Mouse (Mus musculus) ovary, adult 18-20 months (tissue): Measurements from ENCODE around the gene Rxra.
A peak's percentile ranks its signal among the peaks of the same experiment; 100 is the strongest.

Experiments
- DNase-seq: peaks from one replicate; pipeline ENCODE4 v3.0.0; 2022; ENCODE audit warnings: low spot score, mixed read lengths

Gene Rxra

DNA sequence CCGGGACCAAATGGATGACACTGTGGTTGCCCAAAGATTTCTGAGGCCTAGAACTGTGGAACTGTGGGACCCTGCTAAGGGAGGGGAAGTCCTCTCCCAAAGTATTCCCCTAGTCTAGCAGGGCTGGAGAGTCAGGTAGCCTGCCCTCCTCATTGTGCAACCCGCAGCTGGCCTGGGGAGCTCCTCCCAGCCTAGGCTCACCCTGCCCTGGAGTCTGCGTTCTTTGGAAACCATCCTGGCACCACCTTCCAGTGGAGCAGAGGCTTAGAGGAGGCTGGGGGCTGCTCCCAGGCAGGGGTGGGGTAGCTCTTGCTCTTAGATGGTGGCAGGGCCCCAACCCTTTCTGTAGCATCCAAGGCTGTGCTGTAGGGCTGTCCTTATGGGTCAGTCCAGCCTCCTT, 26.0 kb downstream of the Rxra start:
- DNase-seq: no peak

- no peak for DNase-seq
Measured at GRCm38 (mm10) chr2:27702904-27703666, 26.8 kb downstream of the Rxra start.

GRCm38 (mm10) chr2:27703852-27704640, 27.8 kb downstream of the Rxra start:
- DNase-seq: no peak

- DNase-seq: no peak
Measured at GRCm38 (mm10) chr2:27704641-27705040, 28.4 kb downstream of the Rxra start.

DNA sequence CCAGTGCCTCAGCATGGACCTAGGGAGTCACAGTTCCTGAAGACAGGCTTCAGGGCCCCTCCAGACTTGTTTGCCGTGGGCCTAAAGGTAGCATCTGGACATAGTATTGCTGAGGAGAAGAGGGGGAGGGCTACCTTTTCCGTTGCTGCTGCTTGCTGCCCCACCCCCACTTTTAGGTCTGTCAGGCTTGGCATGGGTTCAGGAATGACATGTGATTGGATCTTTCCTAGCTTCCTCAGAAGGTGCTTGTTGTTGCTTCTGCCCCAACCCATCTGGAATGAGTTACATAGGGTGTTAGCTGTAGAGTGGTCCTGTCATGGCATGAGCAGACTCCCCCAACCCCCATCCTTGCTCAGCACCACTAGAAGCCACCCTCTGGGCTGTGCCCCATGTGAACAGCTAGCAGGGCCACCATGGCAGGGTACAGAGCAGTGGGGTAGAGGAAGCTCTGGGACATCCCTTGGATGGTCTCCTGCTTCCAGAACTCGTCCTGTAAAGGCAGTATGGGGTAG, 34.7 kb downstream of the Rxra start:
- DNase-seq: no peak

GRCm38 (mm10) chr2:27712626-27713025, 36.4 kb downstream of the Rxra start:
- DNase-seq: no peak

- DNase-seq: no peak
Measured at GRCm38 (mm10) chr2:27713378-27713777, 37.1 kb downstream of the Rxra start.

DNA sequence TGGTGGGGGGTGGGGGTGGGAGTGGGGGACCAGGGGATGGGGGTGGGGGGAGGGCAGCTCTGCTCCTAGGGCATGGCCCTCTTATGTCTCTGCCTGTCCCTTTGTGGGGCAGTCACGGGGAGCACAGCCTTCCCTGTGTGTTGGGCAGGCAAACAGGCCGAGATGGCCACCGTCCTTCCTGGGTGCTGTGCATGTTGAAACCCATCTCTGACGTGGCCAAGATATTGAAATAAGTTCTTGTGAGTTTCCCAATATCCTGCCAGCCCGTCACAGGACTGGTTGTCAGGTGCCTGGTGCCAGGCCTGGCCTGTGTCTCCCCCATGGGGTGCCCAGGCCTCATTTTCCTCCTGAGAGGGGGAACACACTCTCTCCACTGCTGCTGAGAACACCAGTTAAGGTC, 37.9 kb downstream of the Rxra start:
- no peak for DNase-seq

DNA sequence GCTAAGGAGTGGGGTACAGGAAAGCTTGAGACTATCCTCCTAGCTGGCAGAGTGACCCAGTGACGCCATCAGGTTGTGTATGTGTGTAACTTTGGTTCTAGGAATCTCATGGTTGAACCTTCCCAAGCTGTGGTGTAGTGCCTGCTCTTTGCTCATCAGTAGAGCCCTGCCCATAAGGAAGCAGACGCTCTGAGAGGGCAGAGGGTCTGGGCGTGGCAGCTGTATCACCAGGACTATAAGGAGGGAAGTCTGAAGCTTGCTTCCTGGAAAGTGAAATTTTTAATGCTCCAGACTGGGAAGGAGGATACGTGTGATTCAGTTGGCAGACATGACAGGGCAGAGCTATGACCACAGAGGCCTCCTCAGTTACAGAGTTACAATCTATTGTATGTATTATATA, 39.0 kb downstream of the Rxra start:
- DNase-seq: no peak

DNA sequence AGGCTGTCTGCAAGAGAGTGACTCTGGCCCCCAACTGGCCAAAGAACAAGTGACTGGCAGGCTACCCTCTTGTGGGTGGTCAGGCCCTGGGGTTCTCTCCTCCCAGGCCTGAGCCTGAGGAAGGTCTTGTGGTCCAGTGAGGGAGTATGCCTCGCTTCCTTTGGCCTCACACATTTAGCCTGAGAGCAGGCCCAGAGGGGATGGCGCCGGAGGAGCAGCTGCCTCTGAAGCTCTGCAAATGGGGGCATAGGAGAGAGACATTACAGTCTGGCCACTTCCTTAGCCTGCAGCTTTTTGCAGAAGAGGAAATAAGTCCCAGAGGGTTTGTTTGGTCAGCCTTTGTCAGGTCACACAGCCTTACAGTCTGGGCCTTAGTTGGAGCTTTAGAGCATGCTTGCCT, 40.1 kb downstream of the Rxra start:
- no peak for DNase-seq

DNA sequence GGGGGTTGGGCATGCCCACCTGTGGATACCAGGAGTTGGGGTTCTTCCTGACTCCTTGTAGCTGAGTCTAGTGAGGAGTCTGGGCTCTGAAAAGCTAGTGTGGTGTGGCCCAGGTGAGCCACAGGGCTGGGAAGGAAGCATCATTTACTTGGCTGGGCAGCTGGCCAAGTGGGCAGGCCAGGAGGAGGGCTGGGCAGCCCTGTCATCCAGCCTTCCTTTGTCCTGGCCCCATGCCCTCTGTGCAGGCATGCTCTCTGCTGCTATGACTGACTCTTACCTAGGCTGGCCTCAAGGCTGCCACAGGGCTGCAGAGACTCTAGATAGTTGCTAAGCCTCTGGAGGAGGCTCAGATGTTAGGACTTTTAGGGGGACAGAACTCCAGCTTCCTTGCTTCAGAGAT, 42.0 kb downstream of the Rxra start:
- DNase-seq: peak; percentile 44

GRCm38 (mm10) chr2:27719601-27720000, 43.4 kb downstream of the Rxra start:
- no peak for DNase-seq

DNA sequence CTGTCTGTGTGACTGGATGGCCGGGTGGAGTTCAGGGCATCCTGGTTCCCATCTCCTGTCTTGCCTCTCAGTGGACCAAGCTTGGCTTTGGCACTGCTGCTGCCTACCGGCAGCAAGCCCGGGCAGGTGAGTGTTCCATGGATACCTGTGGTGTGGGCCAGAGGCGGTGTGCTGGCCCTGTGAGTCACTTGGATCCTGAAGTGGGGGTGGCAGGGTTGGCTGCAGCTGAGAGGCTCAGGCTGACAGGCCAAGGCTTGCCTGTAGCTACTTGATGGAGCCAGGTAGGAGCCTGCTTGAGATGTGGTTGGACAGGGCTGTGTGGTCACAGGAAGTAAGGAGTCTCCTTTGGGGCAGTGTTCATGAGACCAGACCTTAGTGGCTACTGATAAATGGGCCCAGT, 45.4 kb downstream of the Rxra start:
- DNase-seq: no peak

DNA sequence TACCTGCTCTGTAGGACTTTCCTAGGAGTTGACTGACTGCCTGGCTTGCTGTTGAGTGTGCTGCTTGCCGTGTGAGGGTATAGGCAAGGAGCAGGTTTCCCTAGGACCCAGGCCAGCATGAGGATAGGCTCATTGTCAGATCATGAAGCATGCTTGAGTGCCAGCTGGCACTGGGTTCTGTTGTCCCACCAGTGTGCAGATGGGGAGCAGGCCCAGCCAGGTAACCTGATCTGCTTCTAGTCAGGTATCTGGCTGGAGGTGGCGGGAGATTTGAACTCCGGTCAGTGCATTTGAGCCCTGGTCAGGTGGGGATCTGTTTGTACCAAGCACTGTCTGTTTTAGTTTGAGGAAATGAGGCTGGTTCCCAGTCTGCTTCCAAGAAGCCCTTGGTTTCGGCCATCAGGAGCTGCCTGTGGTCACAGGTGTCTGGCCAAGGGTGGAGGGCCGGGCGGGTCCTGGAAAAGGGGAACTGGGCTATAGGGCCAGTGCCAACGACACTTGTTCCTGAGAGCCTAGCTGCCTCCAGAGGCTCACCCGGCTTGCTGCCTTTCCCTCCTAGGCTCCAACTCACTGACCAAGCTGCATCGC, 48.6 kb downstream of the Rxra start:
- no peak for DNase-seq

GRCm38 (mm10) chr2:27727994-27728854, 52.0 kb downstream of the Rxra start:
- DNase-seq: no peak

DNA sequence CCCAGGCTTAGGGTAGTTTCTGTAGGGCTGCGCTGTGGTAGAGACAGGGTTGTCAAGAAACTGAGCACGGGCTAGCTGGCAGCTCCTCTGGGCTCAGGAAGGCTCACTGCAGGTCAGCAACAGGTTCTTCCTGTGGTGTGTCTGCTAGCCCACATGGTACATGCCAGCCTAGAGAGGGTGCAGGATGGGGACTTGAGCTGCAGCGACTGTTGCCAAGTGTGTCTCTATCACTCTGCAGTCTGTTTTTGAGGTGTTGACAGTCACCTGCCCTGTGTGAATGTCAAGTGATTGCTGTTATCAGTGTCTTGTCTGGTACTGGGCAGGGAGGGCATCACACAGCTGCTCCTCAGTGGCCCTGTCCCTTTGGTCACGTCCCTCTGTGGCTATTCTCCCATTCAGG, 52.8 kb downstream of the Rxra start:
- DNase-seq: no peak

GRCm38 (mm10) chr2:27730002-27730905, 54.0 kb downstream of the Rxra start:
- no peak for DNase-seq

GRCm38 (mm10) chr2:27733021-27733420, 56.8 kb downstream of the Rxra start:
- no peak for DNase-seq

DNA sequence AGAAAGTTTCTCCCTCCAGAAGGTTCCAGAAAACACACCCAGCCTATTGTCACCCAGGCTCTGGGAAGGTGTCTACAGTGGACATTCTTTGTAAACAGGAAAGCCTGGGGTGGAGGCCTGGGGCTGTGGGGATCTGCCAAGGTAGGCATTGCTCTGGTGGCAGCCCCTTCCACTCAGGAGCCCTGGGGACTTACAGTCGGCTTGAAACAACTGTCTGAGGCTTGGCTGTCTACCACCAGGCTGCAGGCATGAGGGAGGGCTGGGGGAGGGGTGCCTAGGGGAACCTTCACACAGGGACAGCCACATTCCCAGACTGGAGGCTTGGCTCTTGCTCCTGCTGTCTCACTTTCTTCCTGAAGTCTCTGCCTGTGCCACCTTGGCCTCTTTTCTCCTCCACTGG, 58.1 kb downstream of the Rxra start:
- DNase-seq: no peak

DNA sequence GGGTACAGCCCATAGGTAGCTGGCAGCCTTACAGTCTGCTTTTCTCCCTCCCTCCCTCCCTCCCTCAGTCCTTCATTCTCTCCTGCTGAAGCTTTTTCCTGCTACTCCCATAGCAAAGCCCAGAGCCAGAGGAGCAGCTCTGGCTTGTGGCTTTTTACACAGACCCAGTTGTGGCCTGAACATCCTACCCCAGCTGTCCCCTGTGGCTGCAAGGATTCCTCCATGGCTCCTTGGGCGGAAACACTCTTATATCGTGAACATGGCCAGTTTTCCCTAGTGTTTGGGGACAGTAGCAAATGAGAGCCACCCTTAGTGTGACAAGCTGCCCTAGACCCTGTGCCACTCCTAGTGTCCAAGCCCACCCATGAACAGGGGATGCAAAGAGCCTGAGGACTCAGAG, 58.6 kb downstream of the Rxra start:
- no peak for DNase-seq

- DNase-seq: no peak
Measured at GRCm38 (mm10) chr2:27736802-27737201, 60.6 kb downstream of the Rxra start.
